Mouse (Mus musculus) ovary, adult 18-20 months (tissue): Measurements from ENCODE around the gene Tnrc6b.

Experiments
- DNase-seq: peaks from one replicate; pipeline ENCODE4 v3.0.0; 2022; ENCODE audit warnings: low spot score, mixed read lengths

Gene Tnrc6b

DNA sequence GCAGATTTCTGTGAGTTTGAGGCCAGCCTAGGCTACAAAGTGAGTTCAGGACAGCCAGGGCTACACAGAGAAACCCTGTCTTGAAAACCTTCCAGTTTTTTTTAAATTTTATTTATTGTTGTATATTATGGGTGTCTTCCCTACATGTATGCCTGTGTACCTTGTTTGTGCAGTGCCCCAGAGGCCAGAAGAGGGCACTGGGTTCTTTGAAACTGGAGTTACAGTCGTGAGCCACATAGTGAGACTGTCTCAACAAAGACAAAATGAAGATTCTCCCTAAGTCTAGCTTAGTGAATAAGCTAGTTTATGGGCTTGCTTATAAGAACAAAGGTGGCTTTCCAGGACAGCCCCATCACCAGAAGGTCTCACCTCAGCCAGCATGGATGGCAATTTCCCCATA, 25.4 kb downstream of the Tnrc6b start:
- DNase-seq, result no peak

DNA sequence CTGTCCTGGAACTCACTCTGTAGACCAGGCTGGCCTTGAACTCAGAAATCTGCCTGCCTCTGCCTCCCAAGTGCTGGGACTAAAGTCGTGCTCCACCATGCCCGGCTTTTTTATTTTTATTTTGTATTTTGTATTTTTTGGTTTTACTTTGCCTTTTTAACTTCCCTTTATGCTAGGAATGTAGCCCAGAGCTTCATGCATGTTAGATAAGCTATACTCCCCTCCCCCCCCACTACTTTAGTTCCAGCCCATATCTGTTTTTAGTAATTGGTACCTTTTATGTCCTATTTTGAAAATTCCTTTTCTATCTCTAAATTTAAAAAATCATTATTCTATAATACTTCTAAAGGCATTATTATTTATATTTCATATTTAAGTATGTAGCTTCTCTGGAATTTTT, 27.1 kb downstream of the Tnrc6b start:
- DNase-seq, result no peak

DNA sequence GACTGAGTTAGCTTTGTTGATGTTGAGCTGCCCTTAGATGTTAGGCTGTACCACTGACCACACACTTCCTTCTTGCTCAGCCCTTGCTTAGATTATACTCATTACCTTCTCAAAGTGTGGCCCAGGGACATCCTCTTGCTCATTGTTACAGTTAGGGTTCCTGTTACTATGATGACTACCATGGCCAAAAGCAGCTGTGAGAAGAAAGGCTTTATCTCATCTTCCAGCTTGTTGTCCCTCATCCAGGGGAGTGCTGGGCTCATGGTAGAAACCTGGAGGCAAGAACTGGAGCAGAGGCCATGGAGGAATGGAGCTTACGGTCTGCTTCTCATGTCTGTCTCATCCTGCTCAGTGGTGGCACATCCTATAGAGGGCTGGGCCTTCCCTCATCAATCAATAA, 28.9 kb downstream of the Tnrc6b start:
- no peak for DNase-seq

- no peak for DNase-seq
These were observed 30.7 kb downstream of the Tnrc6b start for GRCm38 (mm10) chr15:80741836-80742235.

DNA sequence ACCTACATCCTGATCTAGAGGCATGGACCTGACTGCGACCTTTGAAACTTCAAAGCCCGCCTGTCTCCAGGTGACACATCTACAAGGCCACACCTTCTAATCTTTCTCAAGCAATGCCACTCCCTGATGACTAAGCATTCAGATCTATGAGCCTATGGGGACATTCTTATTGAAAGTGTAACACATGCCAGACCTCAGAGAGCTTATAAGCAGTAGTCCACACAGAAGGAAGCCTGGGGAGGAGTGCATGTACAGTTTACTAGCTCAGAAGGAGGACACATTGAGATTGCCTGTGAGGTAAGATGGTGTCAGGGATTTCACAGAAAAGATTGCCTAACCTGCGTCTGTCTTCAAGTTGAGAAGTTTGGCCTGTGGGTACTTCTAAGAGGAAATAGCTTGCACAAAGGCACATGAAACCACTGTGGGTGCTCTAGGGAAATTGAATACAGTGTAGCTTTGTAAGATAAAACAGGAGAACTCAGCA, 31.9 kb downstream of the Tnrc6b start:
- no peak for DNase-seq

GRCm38 (mm10) chr15:80743606-80744005, 32.5 kb downstream of the Tnrc6b start:
- DNase-seq, result no peak

- DNase-seq, result no peak
These were observed 33.7 kb downstream of the Tnrc6b start for GRCm38 (mm10) chr15:80744667-80745422.

DNA sequence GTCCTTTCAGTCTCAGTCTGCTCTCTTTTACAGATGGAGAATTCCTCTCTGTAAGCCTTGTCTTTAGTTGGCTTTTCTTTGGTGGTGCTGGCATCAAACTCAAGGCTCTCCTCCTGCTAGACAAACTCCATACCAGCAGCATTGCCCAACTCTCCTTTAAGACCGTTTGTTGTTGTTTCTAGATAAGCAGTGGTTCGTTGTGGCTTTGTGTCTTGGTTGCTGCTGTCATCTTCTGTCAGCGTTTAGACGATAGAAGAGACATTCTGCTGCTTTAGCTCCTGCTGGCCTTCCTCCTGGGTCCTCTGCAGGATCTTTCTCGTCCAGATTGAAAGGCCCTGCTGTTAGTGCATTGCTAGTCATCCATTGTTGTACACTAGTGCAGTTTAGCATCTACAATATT, 37.9 kb downstream of the Tnrc6b start:
- no peak for DNase-seq

DNA sequence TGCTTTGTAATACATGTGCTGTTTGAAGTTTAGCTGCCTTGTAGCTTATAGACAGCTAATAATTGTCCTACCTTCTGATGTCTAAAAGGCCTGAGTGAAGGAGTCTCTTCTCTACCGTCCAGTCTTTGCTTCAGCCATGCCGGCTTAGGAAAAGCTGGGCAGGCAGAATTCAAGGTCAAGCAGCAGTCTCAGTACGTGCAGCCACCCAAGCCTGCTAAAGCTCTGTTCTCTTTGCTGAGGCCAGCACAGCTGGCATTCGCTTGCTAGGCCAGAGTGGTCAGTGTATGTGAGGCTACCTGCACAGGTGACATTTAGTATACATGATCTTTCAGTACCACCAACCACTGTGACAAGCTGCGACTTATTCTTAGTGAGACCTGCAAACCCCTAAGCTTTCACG, 42.2 kb downstream of the Tnrc6b start:
- DNase-seq, result no peak

- DNase-seq, result no peak
These were observed 43.0 kb downstream of the Tnrc6b start for GRCm38 (mm10) chr15:80754103-80754502.

- no peak for DNase-seq
These were observed 48.3 kb downstream of the Tnrc6b start for GRCm38 (mm10) chr15:80759451-80759850.

DNA sequence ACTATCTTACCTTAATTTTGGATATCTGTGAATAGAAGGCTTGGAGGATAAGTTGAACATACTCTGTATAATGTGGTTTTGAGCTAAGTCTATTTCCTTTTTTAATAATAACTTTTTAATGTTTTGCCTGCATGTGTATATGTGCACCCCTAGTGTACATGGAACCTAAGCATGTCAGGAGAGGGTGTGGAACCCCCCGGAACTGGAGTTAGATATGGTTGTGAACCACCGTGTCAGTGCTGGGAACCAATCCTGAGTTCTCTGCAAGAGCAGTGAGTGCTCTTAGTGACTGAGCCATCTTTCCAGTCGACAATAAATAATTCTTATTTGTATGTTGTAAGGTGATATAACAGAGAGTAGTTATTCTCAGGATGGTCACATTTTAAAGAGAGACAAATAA, 49.4 kb downstream of the Tnrc6b start:
- DNase-seq, result no peak

DNA sequence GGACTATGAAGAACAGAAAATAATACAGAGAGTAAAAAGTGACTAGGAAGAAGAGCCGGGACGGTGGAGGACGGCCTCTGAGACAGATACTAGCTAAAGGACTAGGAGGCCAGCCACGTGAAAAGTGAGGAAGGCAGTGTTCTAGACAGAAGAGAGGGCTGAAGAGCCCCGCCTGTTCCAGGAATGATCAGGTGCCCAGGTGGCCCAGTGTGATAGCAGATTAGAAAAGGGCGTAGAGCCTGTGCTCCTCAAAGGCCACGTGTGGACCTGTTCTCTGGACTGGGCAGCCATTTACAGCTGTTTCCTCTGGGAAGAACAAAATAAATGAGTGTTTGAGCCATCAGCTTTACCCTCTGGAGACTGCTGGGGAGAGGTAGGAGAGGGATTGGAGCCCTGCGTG, 49.8 kb downstream of the Tnrc6b start:
- no peak for DNase-seq

- no peak for DNase-seq
These were observed 51.5 kb downstream of the Tnrc6b start for GRCm38 (mm10) chr15:80762621-80763020.

DNA sequence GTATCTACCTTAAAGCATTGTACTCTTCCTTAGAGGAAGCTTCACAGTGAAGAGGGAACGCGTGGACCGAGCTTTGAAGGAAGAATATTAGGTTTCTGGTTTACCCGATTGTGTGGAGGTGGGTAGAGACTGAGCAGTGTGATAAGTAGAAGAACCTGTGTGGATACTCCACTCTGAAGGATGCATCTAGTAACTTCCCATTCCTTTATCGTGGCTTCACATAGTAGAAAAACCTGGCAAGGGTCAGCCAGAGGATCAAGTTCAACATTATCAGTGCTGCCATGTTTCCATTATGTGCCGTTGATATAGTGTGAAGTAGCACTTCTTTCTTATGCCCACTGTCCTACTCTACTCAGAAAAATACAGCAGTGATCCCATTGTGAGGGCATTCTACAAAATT, 53.6 kb downstream of the Tnrc6b start:
- no peak for DNase-seq

DNA sequence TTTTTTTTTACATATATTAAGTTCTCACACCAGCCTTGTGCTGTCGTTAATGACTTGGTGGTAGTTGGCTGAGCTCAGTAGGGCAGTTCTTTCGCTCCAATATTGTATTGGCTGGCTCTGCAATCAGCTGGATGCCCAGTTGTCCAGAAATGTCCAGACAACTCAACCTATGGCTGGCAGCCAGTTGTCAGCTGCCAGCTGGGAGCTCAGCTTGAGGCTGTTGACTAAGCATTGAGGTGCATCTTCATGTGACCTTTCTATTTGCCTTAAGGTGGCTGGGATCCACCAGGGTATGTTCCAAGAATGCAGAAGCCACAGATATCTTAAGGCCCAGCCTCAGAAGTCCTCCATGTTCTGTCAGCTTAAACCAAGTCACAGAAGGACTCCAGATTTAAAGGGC, 54.3 kb downstream of the Tnrc6b start:
- DNase-seq, result peak; percentile 5

DNA sequence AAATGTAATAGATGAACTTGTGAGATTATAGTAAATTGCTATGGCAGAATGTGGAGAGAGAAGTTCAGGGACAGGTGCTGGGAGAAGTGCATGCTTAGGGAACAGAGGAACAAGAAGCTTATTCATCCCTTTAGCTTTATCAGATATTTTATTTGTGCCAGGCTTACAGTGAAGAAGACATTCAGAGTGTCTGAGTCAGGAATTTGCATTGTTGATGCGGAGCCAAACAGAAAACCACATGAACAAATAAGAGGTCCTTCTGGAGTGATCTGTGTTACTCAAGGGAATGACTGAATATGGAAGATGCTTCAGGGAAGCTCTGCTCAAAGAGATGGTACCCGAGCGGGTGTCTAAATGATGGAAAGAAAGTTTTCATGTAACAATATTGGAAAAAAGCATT, 57.1 kb downstream of the Tnrc6b start:
- no peak for DNase-seq

DNA sequence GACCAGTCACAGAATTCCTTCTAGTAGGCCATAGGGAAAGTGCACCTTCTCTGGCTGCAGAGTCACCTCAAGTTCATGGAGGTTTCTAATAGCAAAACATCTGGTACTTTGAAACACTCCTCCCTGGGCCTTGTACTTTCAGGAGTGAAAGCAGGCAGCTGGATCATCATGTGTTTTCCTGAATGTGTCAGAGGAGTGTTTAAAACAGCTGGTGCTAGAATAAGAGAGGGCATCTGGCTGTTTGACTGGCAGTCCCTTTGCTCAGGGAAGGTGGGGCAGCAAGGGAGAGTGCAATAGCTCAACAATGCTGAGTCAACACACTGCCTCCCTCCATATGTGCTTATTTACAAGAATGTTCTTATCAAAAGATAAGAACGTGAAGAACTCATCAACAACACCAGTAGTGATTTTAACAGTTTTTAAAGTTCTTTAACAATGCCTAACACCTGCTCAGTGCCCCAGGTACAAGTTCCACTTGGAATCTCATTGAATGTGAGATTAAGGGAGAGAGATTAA, 60.9 kb downstream of the Tnrc6b start:
- DNase-seq, result no peak

DNA sequence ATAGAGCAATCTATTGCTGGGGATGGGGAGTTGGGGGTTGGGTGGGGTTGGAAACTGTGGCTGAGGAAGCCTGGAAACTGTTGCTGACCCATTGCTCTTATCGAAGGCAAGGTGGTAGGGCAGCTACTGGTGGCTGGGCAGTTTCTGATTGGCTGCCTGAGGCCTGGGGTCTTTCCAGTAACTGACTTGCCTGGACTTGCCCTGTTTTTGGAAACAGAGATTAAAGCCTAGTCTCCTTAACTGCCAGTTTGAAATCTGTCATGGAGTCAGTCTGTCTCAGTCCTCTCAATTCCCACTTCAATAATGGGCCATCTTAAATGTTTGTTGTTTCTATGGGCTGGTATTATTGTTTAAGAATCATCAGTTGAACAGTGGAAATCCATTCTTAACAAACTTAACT, 63.6 kb downstream of the Tnrc6b start:
- DNase-seq, result no peak

GRCm38 (mm10) chr15:80779006-80779405, 67.9 kb downstream of the Tnrc6b start:
- no peak for DNase-seq

GRCm38 (mm10) chr15:80780154-80780751, 69.1 kb downstream of the Tnrc6b start:
- no peak for DNase-seq

GRCm38 (mm10) chr15:80781218-80781806, 70.2 kb downstream of the Tnrc6b start:
- no peak for DNase-seq

GRCm38 (mm10) chr15:80784553-80784971, 73.4 kb downstream of the Tnrc6b start:
- DNase-seq, result no peak
